Mouse (Mus musculus): ENCODE measurements around the gene Slc19a2. TPM values are rescaled to one million over a fixed set of nuclear protein-coding genes. Genes with fewer than 3 reads are reported as not detected.
A peak's percentile ranks its signal among the peaks of the same experiment; 100 is the strongest.

Gene Slc19a2
- 11.6 and 11.9 TPM in 2 replicates for polyA plus RNA-seq (2015; fragmentation: Nextera tagmentation; extraction: Ambion mirVana)

DNA sequence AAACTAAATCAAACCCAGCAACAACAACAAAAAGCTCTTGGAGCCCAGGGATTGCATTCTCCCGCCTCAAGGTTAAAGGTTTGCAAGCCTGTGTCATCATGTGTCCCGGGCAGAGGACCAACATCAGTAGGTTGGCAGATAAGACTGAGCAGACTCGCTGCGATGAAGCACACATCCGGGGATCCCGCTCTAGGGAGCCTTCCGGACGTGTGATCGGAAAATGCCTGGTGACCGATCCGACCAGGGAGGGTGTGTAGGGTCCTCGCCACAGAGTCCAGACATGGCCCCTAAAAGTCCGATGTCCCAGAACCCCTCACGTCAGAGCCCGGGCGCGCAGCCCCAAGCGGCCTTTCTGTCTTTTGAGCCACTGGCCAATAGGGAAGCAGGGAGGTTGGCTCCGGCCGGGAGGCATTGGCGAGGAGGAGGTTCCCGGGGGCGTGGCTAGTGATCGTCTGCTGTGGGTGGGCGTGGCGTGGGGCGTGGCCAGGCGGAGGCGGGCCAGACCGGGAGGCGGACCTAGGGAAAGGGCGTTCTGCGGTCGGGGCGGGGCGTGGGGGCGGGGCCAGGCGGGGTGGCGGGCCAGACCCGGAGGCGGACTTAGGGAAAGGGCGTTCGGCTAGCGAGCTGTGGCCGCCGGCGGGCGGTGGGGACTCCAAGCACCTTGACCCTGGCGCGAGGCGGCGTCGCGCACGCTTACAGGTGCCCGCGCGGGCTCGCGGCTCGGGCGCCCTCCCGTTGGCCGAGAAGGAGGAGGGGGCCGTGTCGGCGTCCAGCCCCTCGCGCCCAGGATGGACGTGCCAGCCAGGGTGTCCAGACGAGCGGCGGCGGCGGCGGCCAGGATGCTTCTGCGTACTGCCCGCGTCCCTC lies at the start of gene Slc19a2:
Gene Slc19a2, plus strand, starts transcription at position 582 of the 867 bp plus-strand sequence.
- H3K4me2 ChIP-seq = peak within 1 kb of the TSS; percentile 79
- peak within 1 kb of the TSS; percentile 75 for H3K27ac ChIP-seq
- under 1% methylated on average over 75 of the region's 79 CpGs for WGBS
- no peaks in the 10 kb centered on the region for H3K9me3 ChIP-seq
- no peaks in the 10 kb centered on the region for H3K27me3 ChIP-seq
- H3K4me1 ChIP-seq = peaks cover 21% of the 10 kb centered on the region
- peak within 1 kb of the TSS; percentile 82 for H3K4me3 ChIP-seq
- H3K9ac ChIP-seq = peak within 1 kb of the TSS; percentile 52
- no peaks in the 10 kb centered on the region for H3K36me3 ChIP-seq
- ATAC-seq (ENCODE audit: insufficient number of reproducible peaks, low FRiP score, low TSS enrichment, low read depth) = peak; percentile 94

DNA sequence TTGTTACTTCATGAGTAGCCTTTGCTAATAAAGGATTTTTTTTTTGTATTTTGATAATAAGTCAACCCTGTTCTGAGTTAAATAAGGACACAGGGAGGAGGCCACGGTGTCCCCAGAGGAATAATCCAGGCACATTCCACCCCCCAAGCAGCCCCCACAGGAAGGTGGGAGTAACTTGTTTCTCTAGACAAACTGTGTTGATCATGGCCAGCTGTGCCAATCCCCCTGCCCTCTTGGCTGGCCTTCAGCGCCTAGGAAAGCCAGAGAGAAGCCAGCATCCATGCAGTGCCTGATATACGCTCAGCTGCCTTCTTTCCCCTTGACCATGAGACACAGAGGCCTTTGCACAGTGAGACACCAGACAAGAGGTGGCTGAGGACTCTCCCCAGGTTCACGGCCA lies 49.3 kb upstream of the Slc19a2 start:
- Histone ChIP-seq H3K4me2 (no peak overlapping the region), H3K9me3 (no peaks in the 10 kb centered on the region), H3K4me1 (no peaks in the 10 kb centered on the region), H3K27me3 (no peaks in the 10 kb centered on the region), H3K36me3 (no peaks in the 10 kb centered on the region), H3K9ac (no peak overlapping the region), H3K27ac (no peak overlapping the region), H3K4me3 (no peak overlapping the region)
- ATAC-seq (ENCODE audit: insufficient number of reproducible peaks, low FRiP score, low TSS enrichment, low read depth) = no peak
- 84% methylated on average over 4 of the region's 4 CpGs for WGBS

DNA sequence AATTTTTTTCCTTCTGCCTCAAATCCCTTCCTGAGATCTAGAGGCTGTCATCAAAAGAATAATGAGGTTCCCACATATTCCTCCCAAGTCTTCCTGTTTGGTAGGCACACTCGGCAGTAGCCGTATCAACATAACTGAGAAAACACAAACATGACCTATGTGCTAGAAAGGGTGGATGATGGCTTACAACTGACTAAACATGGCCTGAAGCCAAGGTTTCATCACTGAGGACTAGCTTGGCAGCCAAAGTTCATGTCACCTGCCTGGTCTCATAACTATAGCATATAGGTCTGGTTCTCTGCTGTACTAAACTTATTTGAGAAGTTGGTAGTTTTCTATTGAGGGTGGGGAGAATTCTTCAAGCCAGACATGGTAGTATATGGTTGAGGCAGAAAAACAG lies 40.4 kb upstream of the Slc19a2 start:
- Histone ChIP-seq H3K4me2 (no peak overlapping the region), H3K4me1 (no peaks in the 10 kb centered on the region), H3K9me3 (no peaks in the 10 kb centered on the region), H3K27ac (no peak overlapping the region), H3K4me3 (no peak overlapping the region), H3K27me3 (no peaks in the 10 kb centered on the region), H3K9ac (no peak overlapping the region), H3K36me3 (no peaks in the 10 kb centered on the region)
- ATAC-seq (ENCODE audit: insufficient number of reproducible peaks, low FRiP score, low TSS enrichment, low read depth) = no peak
- 87% methylated on average over 2 of the region's 2 CpGs for WGBS

DNA sequence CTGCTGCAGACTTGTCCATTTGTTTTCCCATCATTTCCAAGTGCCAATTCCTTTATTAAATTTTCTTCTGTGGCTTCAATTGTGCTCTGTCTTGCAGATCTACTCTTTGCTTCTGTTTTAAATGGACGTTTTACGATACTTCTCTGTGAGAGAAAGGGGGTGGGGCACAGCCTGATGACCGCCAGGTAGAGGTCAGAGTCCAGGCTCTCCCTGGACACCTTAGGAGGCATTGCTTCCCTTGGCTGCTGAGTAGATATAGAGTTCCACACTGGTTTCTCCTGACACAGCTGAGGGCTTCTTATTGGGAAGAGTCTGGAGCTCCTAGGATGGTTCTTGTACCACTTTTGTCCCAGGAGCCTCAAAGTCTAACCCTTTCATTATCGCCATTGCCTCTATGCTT lies 37.9 kb upstream of the Slc19a2 start:
- no peaks in the 10 kb centered on the region for H3K27me3 ChIP-seq
- WGBS = 82% methylated on average over 4 of the region's 4 CpGs
- H3K9ac ChIP-seq = no peak overlapping the region
- no peak for ATAC-seq (ENCODE audit: insufficient number of reproducible peaks, low FRiP score, low TSS enrichment, low read depth)
- H3K4me1 ChIP-seq = no peaks in the 10 kb centered on the region
- no peak overlapping the region for H3K4me2 ChIP-seq
- H3K27ac ChIP-seq = no peak overlapping the region
- no peaks in the 10 kb centered on the region for H3K9me3 ChIP-seq
- H3K36me3 ChIP-seq = no peaks in the 10 kb centered on the region
- H3K4me3 ChIP-seq = no peak overlapping the region

DNA sequence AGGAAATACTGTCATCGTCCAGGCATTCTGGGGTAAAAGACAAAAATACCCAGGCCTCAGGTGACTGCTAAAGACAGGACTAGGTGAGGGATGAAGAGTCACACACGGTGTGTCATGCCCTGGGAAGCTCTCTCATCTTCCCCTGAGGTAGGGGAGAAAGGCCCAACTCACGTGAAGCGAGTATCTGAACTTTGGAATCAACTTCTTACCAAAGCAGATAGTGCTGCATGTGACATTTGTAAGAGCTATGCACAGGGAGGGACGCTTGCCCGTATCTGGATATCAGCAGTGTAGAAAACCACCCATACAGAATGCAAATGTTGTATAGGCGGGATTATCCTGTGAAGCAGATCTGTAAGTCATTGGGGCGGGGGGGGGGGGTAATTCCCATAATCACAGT lies 36.2 kb upstream of the Slc19a2 start:
- Histone ChIP-seq H3K9ac (no peak overlapping the region), H3K4me3 (no peak overlapping the region), H3K4me2 (no peak overlapping the region), H3K36me3 (no peaks in the 10 kb centered on the region), H3K27ac (no peak overlapping the region), H3K4me1 (no peaks in the 10 kb centered on the region), H3K27me3 (no peaks in the 10 kb centered on the region), H3K9me3 (no peaks in the 10 kb centered on the region)
- ATAC-seq (ENCODE audit: insufficient number of reproducible peaks, low FRiP score, low TSS enrichment, low read depth) = no peak
- 79% methylated on average over 8 of the region's 8 CpGs for WGBS

DNA sequence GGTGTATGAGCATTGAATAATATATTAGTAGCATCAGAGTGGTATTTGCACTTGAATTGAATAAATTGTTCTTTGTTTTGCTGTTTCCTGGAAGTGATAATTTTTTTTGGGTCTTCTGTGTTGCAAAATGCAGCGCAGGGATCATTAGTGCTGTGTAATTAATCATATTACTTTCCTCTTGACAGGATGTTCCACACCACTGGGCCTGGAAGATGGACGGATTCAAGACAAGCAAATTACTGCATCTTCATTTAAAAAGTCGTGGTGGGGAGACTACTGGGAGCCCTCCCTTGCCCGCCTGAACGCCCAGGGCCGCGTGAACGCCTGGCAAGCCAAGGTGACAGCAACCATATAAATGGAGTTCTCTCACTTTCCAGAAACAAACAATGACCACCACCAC lies 34.7 kb upstream of the Slc19a2 start:
- H3K36me3 ChIP-seq = no peaks in the 10 kb centered on the region
- no peak overlapping the region for H3K4me3 ChIP-seq
- WGBS = 62% methylated on average over 8 of the region's 8 CpGs
- no peak for ATAC-seq (ENCODE audit: insufficient number of reproducible peaks, low FRiP score, low TSS enrichment, low read depth)
- no peaks in the 10 kb centered on the region for H3K9me3 ChIP-seq
- no peak overlapping the region for H3K9ac ChIP-seq
- H3K4me1 ChIP-seq = no peaks in the 10 kb centered on the region
- H3K4me2 ChIP-seq = no peak overlapping the region
- H3K27me3 ChIP-seq = no peaks in the 10 kb centered on the region
- no peak overlapping the region for H3K27ac ChIP-seq

DNA sequence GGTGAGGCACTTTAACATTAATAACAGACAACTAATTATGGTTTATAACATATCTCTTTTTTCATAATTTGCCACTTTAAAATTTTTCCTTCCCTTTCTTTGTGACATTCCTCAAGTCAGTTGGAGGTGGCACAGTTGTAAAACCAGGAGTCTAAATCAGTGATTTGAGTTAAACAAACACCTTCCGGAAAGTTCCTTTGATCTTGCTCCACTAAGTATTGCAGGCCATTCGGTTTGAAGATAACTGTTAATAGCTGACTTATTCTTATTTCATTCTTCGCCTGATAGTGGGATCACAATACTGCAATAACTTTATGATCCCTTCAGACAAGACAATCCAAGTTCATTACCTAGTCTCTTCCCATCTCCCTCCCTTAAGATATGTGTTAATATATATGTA lies 33.7 kb upstream of the Slc19a2 start:
- no peak overlapping the region for H3K27ac ChIP-seq
- ATAC-seq (ENCODE audit: insufficient number of reproducible peaks, low FRiP score, low TSS enrichment, low read depth) = no peak
- H3K4me3 ChIP-seq = no peak overlapping the region
- H3K4me2 ChIP-seq = no peak overlapping the region
- H3K27me3 ChIP-seq = no peaks in the 10 kb centered on the region
- WGBS = 64% methylated on average over 3 of the region's 3 CpGs
- no peaks in the 10 kb centered on the region for H3K9me3 ChIP-seq
- no peaks in the 10 kb centered on the region for H3K4me1 ChIP-seq
- no peak overlapping the region for H3K9ac ChIP-seq
- no peaks in the 10 kb centered on the region for H3K36me3 ChIP-seq

DNA sequence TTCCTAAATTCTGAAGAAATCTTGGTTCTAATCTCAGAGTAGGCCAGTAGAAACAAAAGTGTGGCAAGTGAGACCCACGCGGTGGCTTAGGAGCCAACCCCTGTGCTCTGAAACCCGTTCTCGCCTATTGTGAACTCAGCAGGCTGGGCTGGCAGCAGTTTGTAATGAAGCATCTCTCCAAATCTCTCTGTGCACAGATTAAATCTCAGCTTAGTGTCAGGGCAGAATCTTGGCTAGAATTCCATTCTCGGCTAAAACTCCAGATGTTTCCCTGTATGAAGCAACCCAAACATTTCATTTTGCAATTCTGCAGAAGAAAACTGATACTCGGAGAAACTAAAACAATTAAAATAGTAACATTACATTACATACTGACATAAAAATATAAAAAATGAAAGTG lies 33.3 kb upstream of the Slc19a2 start:
- Histone ChIP-seq H3K9me3 (no peaks in the 10 kb centered on the region), H3K36me3 (no peaks in the 10 kb centered on the region), H3K27me3 (no peaks in the 10 kb centered on the region), H3K9ac (no peak overlapping the region), H3K4me3 (no peak overlapping the region), H3K4me1 (no peaks in the 10 kb centered on the region), H3K4me2 (no peak overlapping the region), H3K27ac (no peak overlapping the region)
- WGBS = 67% methylated on average over 6 of the region's 6 CpGs
- ATAC-seq (ENCODE audit: insufficient number of reproducible peaks, low FRiP score, low TSS enrichment, low read depth) = no peak

DNA sequence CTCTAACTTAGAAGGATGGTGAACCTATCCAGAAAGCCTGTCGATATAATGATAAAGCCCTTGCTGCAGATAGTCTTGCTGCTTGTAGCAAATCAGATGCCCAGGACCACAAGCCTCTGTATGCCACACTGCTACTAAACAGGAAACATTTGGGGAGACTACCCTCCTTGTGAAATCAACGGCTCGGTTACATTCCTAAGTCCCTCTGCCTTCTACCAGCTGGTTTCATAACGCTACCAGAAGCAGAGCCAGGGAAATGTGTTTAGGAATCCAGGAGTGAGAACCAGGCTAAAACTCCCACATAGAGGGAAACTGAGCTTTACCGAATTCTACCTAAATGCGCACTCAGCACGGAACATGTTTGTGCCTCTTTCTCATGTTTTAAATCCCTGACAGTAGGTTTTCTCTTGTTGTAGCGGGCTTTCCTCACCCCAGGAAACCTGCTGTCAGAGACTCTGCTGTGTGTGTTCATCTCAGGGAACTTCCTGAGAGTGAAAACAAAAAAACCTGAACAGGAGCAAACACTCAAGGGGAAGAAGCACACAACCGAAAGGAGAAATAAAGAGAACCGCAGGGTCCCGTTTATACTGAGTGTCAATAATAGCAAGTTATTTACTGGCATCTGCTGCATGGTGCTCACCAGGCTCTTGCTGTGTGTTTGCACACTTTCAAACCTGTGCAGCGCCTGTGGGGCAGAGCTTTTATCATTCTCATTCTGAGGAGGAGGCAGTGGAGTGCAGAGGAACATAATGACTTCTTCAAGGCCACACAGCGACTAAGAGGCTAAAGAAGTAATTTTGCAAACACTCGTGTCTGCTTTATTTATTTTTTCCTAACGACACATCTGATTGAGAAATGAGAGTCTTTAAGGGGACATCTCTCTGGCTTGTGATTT lies 30.8 kb upstream of the Slc19a2 start:
- ATAC-seq (ENCODE audit: insufficient number of reproducible peaks, low FRiP score, low TSS enrichment, low read depth) = no peak
- H3K9me3 ChIP-seq = no peaks in the 10 kb centered on the region
- no peak overlapping the region for H3K9ac ChIP-seq
- no peaks in the 10 kb centered on the region for H3K36me3 ChIP-seq
- no peak overlapping the region for H3K4me3 ChIP-seq
- no peaks in the 10 kb centered on the region for H3K4me1 ChIP-seq
- no peak overlapping the region for H3K4me2 ChIP-seq
- no peak overlapping the region for H3K27ac ChIP-seq
- 39% methylated on average over 15 of the region's 15 CpGs for WGBS
- H3K27me3 ChIP-seq = 0 out of 2 replicates have a peak, but pooled peaks cover 1% of the 10 kb centered on the region

DNA sequence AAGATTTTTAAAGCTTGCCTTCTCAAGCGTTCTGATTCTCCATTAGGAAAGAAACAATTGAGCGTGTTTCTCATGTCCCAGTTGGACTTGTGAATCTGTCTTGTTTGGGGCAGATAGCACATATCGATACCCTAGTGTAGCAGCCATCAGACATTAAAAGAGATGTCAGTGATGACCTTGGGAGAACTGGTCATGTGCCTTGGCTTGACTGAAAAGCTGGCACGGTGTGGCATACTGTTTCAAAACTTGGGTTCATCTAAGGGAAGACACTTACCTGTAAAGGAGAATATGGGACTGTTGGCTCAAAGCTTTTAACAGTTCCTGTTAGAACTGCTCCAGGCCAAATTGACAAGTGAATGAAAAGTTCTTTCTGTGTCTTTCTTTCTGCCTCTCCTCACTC lies 28.6 kb upstream of the Slc19a2 start:
- H3K9me3 ChIP-seq = no peaks in the 10 kb centered on the region
- H3K36me3 ChIP-seq = no peaks in the 10 kb centered on the region
- no peaks in the 10 kb centered on the region for H3K4me1 ChIP-seq
- 0 out of 2 replicates have a peak, but pooled peaks cover 3% of the 10 kb centered on the region for H3K27me3 ChIP-seq
- ATAC-seq (ENCODE audit: insufficient number of reproducible peaks, low FRiP score, low TSS enrichment, low read depth) = no peak
- H3K9ac ChIP-seq = no peak overlapping the region
- H3K4me2 ChIP-seq = no peak overlapping the region
- H3K27ac ChIP-seq = no peak overlapping the region
- WGBS = 81% methylated on average over 4 of the region's 4 CpGs
- no peak overlapping the region for H3K4me3 ChIP-seq

DNA sequence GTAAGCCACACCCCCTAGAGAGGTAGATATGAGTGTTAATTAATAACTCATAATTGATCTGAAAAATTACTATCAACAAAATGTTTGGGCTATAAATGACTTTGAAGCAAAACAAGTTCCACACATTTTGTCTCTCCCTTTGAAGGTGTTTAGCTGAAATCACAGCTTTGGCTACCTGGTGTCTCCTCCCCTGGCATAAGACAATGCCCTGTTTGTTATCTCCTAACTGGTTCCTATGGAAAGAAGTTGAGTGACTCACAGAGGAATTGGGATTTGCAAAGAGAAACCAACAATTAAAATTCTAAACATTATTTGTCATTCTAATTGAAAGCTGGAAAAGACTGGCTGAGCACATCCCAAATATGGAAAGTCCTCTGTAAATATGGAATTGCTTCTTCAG lies 25.8 kb upstream of the Slc19a2 start:
- H3K4me3 ChIP-seq = no peak overlapping the region

More for the DNA sequence above, 25.8 kb upstream of the Slc19a2 start:
- Histone ChIP-seq H3K27ac (no peak overlapping the region), H3K36me3 (no peaks in the 10 kb centered on the region), H3K4me1 (no peaks in the 10 kb centered on the region), H3K9me3 (no peaks in the 10 kb centered on the region), H3K4me2 (no peak overlapping the region), H3K27me3 (0 out of 2 replicates have a peak, but pooled peaks cover 3% of the 10 kb centered on the region), H3K9ac (no peak overlapping the region)
- no peak for ATAC-seq (ENCODE audit: insufficient number of reproducible peaks, low FRiP score, low TSS enrichment, low read depth)
